Mouse (Mus musculus) heart, postnatal 10 days (tissue): ENCODE data around the gene Senp6. TPM values are rescaled to one million over a fixed set of nuclear protein-coding genes. Genes with fewer than 3 reads are reported as not detected.
"Not testable (repeated sequence)": the region's sequence is repeated elsewhere in the genome, so short reads cannot be mapped to it uniquely, and the experiment has no call there.

Experiments used
- DNase-seq, 2 experiments: peaks; one replicate each; pipeline ENCODE4 v3.0.0; 2021
- intact Hi-C: fragments of 180-260 bp; cut with DNase I; formaldehyde crosslinking; loops from one replicate; pipeline ENCODE4 v1.15.1; 2025
- total RNA-seq, 2 experiments: library from RNA; stranded (reverse); gene quantifications; 2 replicates each; pipeline ENCODE4 v1.2.3; 2021

The Senp6 gene
- total RNA-seq, 2 experiments from 2014 or later = 87.9 to 91.3 TPM

GRCm38 (mm10) chr9:80074067-80074466 lies 7.4 kb downstream of the Senp6 start:
- DNase-seq = no peak
- intact Hi-C loops = no loop called here

DNA sequence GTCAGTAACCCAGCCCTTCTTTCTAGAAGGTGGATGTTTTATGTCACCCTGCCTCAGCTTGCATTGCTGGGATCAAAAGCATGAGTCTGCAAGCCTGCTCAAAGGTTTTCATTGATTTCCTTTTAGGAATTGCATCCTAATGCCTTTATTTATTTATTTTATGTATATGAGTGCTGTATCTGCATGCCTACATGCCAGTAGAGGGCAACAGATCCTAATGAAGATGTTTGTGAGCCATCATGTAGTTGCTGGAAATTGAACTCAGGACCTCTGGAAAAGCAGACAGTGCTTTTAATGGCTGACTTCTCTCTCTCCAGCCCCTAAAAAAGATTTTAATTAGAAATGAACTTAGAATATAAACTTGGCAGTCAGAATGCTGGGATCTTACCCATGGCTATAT lies 8.2 kb downstream of the Senp6 start:
- no peak for DNase-seq
- intact Hi-C loops = no loop called here

GRCm38 (mm10) chr9:80080941-80081340 lies 14.2 kb downstream of the Senp6 start:
- no peak for DNase-seq
- intact Hi-C loops = no loop called here

DNA sequence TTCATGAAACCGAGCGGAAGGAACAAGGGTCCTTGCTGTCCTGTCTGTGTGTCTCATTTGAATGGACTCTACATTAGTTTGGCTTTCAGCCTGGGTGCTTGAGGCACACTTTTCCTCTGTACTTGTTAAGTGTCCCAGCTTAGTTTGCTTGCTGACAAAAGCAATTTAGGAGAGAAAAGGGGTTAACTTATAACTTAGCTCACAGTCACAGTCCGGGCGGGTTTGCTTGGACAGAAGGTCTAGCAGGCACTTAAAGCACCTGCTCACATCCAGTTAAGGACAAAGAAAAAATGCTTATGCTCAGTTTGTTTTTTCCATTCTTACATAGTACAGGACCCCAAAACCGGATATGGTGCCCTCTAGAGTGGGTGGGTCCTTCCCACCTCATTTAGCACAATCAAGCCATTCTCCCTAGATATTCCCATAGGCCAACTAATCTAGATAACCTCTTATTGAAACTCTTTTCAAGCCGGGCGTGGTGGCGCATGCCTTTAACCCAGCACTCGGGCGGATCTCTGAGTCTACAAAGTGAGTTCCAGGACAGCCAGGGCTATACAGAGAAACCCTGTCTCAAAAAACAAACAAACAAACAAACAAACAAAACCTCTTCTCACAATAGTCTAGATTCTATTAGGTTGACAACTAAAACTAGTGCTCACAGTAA lies 17.9 kb downstream of the Senp6 start:
- intact Hi-C loops = no loop called here
- no peak for DNase-seq

GRCm38 (mm10) chr9:80085665-80086064 lies 19.0 kb downstream of the Senp6 start:
- intact Hi-C loops = no loop called here
- no peak for DNase-seq

DNA sequence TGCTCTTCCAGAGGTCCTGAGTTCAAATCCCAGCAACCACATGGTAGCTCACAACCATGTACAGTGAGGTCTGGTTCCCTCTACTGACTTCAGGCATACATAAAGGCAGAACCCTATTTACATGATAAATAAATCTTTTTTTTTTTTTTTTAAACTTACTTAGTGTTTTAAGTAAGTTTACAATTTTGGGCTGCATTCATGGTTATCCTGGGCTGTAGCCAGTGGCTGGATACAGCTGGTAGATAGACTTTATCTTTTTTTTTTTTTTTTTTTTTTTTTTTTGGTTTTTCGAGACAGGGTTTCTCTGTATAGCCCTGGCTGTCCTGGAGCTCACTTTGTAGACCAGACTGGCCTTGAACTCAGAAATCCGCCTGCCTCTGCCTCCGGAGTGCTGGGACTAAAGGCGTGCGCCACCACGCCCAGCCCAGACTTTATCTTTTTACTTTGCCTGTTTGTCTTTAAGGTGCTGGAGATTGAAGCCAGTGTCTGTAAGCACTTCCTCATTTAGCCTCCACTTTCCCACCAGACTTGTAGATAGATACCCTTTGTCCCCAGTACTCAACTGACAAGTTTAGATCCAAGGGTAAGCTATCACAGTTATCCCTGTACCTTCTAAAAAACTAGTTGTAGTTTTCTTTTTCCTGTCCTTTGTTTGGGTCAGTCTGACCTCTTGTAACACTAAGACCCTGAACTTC lies 19.7 kb downstream of the Senp6 start:
- DNase-seq, intact Hi-C loops: not testable (repeated sequence)

DNA sequence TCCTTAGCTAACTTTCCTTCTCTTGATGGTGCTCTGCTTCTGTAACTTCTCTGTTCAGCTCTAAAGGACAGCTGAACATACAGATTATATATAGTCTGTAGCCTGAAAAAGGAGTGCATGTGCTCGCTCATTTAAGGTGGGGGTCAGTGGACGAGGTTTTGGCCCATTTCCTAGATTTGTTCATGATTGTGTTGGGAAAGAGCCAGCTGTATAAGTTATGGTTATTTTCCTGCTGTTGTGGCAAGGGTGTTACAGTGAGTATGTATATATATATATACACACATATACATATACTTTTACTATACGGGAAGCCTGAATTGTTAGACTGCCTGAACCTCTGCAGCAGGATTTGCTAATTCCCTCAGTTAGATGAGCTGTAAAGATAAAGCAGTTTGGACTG lies 22.7 kb downstream of the Senp6 start:
- intact Hi-C loops = no loop called here
- DNase-seq = no peak

GRCm38 (mm10) chr9:80096325-80096724 lies 29.6 kb downstream of the Senp6 start:
- intact Hi-C loops = no loop called here
- no peak for DNase-seq

DNA sequence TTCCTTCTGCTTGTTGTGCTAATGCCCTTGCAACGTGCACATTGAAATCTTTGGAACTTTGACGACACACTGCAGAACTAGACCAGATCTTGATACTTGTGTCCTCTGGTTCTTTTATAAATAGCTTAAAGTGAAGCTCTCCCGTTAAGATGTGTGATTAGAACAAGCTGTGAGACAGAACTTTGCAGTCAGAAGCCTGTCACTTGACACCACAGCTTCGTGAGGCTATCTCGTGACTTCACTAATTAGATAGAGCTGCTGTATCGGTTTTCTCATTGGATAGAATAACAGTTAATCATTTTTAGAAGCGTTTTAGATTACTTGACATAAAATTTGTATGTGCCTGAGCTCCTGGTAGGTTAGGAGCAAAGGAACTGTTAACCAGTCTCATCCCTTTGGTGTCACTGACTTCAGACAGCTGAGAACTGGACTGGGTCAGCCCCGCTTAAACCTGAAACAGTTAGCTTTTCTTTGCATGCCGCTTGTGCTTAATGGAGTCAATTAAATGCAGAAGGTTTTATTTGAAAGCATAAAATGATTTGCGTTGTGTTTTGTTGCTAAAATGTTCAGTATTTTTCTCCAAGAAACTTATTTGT lies 79.4 kb downstream of the Senp6 start:
- intact Hi-C loops = no loop called here
- no peak for DNase-seq

GRCm38 (mm10) chr9:80149594-80149993 lies 82.9 kb downstream of the Senp6 start:
- no peak for DNase-seq
- intact Hi-C loops = no loop called here

GRCm38 (mm10) chr9:80155277-80155676 lies 88.6 kb downstream of the Senp6 start:
- peak; percentile 57 to 63 for DNase-seq
- intact Hi-C loops = no loop called here

- no peak for DNase-seq
- intact Hi-C loops = no loop called here
These were observed 90.1 kb downstream of the Senp6 start for GRCm38 (mm10) chr9:80156780-80157179.

DNA sequence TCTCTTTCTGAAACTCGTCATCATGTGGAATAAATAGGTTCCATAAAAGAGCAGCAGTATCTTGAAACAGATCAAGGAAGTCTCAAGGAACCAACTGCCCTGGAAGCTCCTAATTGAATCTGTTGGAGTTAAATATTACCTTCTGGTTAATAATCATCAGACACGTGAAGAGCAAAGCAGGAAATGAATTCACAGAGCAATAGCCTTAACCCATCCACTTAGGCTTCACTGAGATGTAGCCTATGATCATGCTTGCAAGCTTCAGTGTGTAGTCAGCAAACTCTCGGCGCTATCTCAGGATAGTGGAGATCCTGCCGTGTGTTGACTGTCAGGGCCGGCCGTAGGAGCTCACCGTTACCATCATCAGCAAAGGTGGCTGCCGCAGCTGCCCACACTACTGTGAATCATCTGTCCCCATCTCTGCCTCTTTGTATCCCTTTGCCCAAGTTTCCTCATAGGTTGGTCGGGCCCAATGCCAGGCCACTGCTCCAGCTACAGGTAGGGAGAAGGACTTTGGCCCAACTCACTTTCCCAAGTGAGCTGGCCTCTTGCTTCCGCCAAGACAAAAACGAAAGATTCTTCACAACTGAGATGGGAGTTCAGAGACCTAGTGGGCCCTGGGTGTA lies 91.2 kb downstream of the Senp6 start:
- intact Hi-C loops = no loop called here
- no peak for DNase-seq

DNA sequence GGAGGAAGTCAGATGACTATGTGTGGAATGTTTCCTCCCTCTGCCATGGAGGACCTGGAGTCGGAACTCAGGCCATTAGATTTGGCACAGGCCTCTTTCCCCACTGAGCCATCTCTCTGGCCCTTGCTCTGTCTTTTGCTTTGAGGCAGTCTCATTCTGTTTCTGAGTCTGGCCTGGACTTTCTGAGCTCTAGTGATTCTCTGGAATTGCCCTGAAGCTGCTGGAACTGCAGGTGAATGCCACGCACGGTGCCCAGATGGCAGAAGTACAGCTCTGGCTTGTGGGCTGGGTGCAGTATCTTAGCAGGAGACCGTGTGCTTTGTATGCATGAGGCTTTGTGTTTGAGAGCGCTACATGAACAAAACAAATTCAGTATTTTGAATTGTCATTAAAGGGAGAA lies 92.2 kb downstream of the Senp6 start:
- no peak for DNase-seq
- intact Hi-C loops = no loop called here

DNA sequence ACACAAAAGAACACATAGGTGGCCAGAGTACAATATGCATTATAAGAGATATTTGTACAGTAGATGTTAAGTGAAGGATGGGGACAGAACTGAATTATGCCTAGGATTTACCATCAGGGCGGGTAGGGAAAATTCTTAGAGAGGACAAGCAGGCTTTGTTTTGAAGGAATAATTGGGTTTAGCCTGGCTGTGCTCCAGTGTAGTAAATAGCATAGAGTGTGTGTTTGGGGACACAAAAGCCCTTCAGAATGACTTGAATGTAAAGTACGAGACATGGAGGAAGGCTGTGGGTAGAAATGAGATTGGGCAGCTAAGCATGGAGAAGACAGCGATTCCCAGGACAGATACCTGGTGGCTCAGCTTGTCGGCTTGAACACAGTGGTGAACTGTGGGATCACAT lies 94.7 kb downstream of the Senp6 start:
- DNase-seq = no peak
- intact Hi-C loops = no loop called here

GRCm38 (mm10) chr9:80163126-80163723 lies 96.5 kb downstream of the Senp6 start:
- no peak for DNase-seq
- intact Hi-C loops = no loop called here

GRCm38 (mm10) chr9:80164191-80164590 lies 97.5 kb downstream of the Senp6 start:
- DNase-seq = peak in 1 of 2 experiments; percentile 21
- intact Hi-C loops = no loop called here

DNA sequence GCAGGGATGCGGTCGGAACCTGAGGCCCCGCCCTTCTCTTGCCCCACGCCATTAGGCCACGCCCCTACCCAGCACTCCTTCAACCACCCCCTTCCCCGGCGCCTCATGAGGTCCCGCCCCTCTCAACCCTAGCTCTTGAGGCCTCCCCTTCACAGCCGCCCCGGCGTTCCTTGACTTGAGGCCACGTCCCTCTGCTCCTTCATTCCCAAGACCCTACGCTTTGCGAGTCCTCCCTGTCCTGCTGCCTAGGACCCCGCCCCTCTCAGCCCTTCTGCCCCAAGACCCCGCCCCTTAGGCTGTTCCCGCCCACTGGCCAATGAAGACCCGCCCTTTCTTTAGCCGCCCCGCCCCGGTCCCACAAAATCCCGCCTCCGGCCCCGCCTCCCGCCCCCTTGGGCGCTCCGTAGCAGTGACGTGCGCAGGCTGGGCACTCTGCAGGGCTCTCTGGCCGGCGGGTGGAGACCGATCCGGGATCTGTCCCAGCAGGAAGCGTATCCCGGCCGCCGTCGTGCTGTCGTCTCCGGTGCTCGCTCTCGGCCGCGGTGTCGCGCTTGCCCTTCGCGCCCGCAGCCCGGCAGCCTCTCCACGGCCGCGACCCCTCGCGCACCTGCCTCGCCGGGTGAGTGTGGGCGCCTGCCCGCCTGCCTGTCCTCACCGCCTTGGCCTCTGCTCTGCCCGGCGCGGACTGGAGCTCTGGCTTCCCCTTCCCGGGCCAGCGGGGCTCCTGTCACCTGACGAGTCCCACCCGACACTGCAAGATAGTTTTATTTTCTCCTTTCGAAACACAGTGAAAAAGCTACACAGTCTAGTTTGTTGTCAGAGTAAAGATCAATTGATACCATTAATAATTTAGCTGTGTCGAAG lies 98.1 kb downstream of the Senp6 start, which contains the start of gene Myo6:
Gene Myo6 (plus strand): TSS at position 421 of the 864 bp plus-strand sequence.
- intact Hi-C loops = loop anchor here (5.0 kb wide), 2 partner anchors 37 to 92 kb away; no protein-coding TSS in a partner anchor
- DNase-seq = peak; percentile 96

DNA sequence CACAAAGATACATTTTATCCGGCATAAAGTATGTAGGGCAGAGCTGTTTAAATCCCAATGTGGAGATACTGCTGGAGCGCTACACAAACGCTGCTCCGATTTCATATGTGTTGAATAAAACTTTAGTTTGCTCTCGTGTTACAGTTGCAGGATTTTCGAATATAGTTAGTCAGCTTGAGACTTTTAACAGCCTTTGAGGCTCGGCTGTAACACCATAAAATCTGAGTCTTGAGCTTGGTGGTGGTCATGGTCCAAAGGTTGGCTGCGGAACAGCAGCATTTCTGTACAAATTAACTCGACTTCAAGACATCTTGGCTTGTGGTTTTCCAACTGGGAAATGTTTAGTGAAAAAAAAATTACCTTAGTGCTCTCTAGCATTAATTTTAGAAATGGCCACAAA lies 99.0 kb downstream of the Senp6 start:
- DNase-seq = peak in 1 of 2 experiments; percentile 28
- intact Hi-C loops = loop anchor here (5.0 kb wide), 2 partner anchors 37 to 92 kb away; no protein-coding TSS in a partner anchor

DNA sequence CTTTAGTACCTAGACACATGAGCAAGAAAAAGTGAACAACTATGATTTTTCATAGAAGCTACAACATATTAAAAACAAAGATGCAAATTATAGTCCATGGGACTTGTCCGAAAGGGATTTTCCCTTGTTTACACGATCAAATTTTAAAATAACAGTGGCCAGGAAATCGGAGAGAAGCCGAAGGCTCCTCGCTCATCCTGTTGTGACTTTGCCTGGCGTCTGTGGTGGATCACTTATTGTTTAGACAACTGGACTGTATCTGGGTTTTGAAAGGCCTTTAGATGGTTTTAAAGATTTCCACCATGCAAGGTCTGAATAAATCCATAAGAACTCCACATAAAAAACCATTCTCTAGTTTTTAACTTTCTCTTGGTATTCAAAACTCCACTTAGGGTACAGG lies 99.7 kb downstream of the Senp6 start:
- DNase-seq = peak in 1 of 2 experiments; percentile 28
- intact Hi-C loops = loop anchor here (5.0 kb wide), 2 partner anchors 36 to 91 kb away; no protein-coding TSS in a partner anchor
